Comparison of ENCODE assay signal across 8 mouse cellular contexts in genomic region chr9:121718792-121719318, GRCm38 (mm10). TPM values are rescaled to one million over a fixed set of nuclear protein-coding genes. Genes with fewer than 3 reads are reported as not detected.
DNase-seq lines count a peak whose midpoint lies in the region; ATAC-seq and TF ChIP-seq lines count a peak whose summit lies in the region.

Nktr (plus strand) TSS chr9:121719169.

- no peak; the same call in 1 of the 2 replicates for TF ChIP-seq POLR2A in bone marrow macrophage, adult 2 months (IDR thresholded peaks at IDR 0.05; ENCODE audit: borderline replicate concordance, low read depth, low read length)
- TF ChIP-seq POLR2A in embryonic fibroblast, embryonic 13.5 days (IDR thresholded peaks at IDR 0.05; ENCODE audit: low read depth, low read length): peak; percentile 86

- TF ChIP-seq CTCF in bone marrow macrophage, adult 2 months (IDR thresholded peaks at IDR 0.05; ENCODE audit: low read depth, low read length): no peak
- TF ChIP-seq CTCF in embryonic fibroblast, embryonic 13.5 days (IDR thresholded peaks at IDR 0.05; ENCODE audit: borderline replicate concordance, insufficient read depth, low read length): no peak

- H3K27me3 ChIP-seq in kidney, embryonic 14.5 days (ENCODE audit: control insufficient read depth, insufficient read depth, low read length): no peaks in the 10 kb centered on the region
- no peaks in the 10 kb centered on the region for H3K27me3 ChIP-seq in limb, embryonic 15.5 days

- peak within 1 kb of the TSS; percentile 98 for H3K9ac ChIP-seq in kidney, embryonic 14.5 days (ENCODE audit: low read depth, low read length)
- peak within 1 kb of the TSS; percentile 97 for H3K9ac ChIP-seq in limb, embryonic 15.5 days

- no peaks in the 10 kb centered on the region for H3K9me3 ChIP-seq in kidney, embryonic 14.5 days (ENCODE audit: control insufficient read depth, low read length)
- H3K9me3 ChIP-seq in limb, embryonic 15.5 days: no peaks in the 10 kb centered on the region

- H3K4me3 ChIP-seq in bone marrow macrophage, adult 2 months (ENCODE audit: insufficient read depth, low read length): peak within 1 kb of the TSS; percentile 96
- H3K4me3 ChIP-seq in embryonic fibroblast, embryonic 13.5 days (ENCODE audit: insufficient read depth, low read length): peak within 1 kb of the TSS; percentile 74
- peak within 1 kb of the TSS; percentile 93 for H3K4me3 ChIP-seq in kidney, embryonic 14.5 days (ENCODE audit: low read length)
- H3K4me3 ChIP-seq in limb, embryonic 15.5 days: peak within 1 kb of the TSS; percentile 89

- WGBS in kidney, embryonic 14.5 days: 0% methylated on average over 59 of the region's 61 CpGs
- WGBS in limb, embryonic 15.5 days: under 1% methylated on average over 61 of the region's 61 CpGs

- peak; percentile 99 for ATAC-seq in kidney, embryonic 14.5 days (ENCODE audit: low FRiP score, low TSS enrichment)
- peak; percentile 99 for ATAC-seq in limb, embryonic 15.5 days (ENCODE audit: insufficient number of reproducible peaks, low FRiP score, low TSS enrichment, low read depth)

- no peaks in the 10 kb centered on the region for H3K36me3 ChIP-seq in kidney, embryonic 14.5 days (ENCODE audit: control insufficient read depth, insufficient read depth, low read length)
- H3K36me3 ChIP-seq in limb, embryonic 15.5 days: 0 out of 2 replicates have a peak, but pooled peaks cover 1% of the 10 kb centered on the region

- H3K4me1 ChIP-seq in bone marrow macrophage, adult 2 months (ENCODE audit: control insufficient read depth, insufficient read depth, low read length): peaks cover 10% of the 10 kb centered on the region
- H3K4me1 ChIP-seq in embryonic fibroblast, embryonic 13.5 days (ENCODE audit: control insufficient read depth, insufficient read depth, low read length): peaks cover 4% of the 10 kb centered on the region; the same call in 1 of the 2 replicates
- H3K4me1 ChIP-seq in kidney, embryonic 14.5 days (ENCODE audit: control insufficient read depth, insufficient read depth, low read length): peaks cover 4% of the 10 kb centered on the region; the same call in 1 of the 2 replicates
- H3K4me1 ChIP-seq in limb, embryonic 15.5 days: peaks cover 19% of the 10 kb centered on the region; the same call in 1 of the 2 replicates

- H3K4me2 ChIP-seq in kidney, embryonic 14.5 days (replicated peaks; ENCODE audit: low read depth, low read length): peak within 1 kb of the TSS; percentile 91
- H3K4me2 ChIP-seq in limb, embryonic 15.5 days: peak within 1 kb of the TSS; percentile 72

- peak; percentile 99 for DNase-seq in A20 (ENCODE audit: low read depth, low spot score)
- peak; percentile 98 for DNase-seq in heart, adult 9 months (ENCODE audit: low spot score in 2 of 2)
- DNase-seq in monocyte, adult 2 months (ENCODE audit: low read depth in 1 of 2, low spot score in 2 of 2): peak; percentile 95 to 96
- DNase-seq in spleen, postnatal 36 days (ENCODE audit: low spot score in 2 of 2): peak; percentile 97 to 98

- H3K27ac ChIP-seq in bone marrow macrophage, adult 2 months (ENCODE audit: insufficient read depth, low read depth, low read length): peak within 1 kb of the TSS; percentile 84
- peak within 1 kb of the TSS; percentile 91 for H3K27ac ChIP-seq in embryonic fibroblast, embryonic 13.5 days (ENCODE audit: insufficient read depth, low read length)
- peak within 1 kb of the TSS; percentile 95 for H3K27ac ChIP-seq in kidney, embryonic 14.5 days (ENCODE audit: low read depth, low read length)
- peak within 1 kb of the TSS; percentile 95 for H3K27ac ChIP-seq in limb, embryonic 15.5 days

RNA-seq across cellular contexts. Expression of gene Nktr, which starts in this region (rescaled TPM):
- 109 and 111 TPM in 2 replicates for polyA plus RNA-seq in bone marrow macrophage, adult 2 months (2012; ENCODE audit: insufficient read depth, insufficient read length, missing spikeins)
- 134 and 169 TPM in 2 replicates for polyA plus RNA-seq in embryonic fibroblast, embryonic 13.5 days (2011; ENCODE audit: insufficient read length, low read depth, missing spikeins)
- polyA plus RNA-seq in kidney, embryonic 14.5 days (2014; fragmentation: Nextera tagmentation; extraction: Ambion mirVana): 59.6 and 83.7 TPM in 2 replicates
- polyA plus RNA-seq in limb, embryonic 15.5 days (2015; fragmentation: Nextera tagmentation; extraction: Ambion mirVana): 68.1 and 76.9 TPM in 2 replicates

Comparison
In these comparisons a context has a peak if more than half of its experiments do, and no peak if none do; other contexts are left out.
1. Peak in every context shown above with its lines: DNase-seq, ATAC-seq, H3K4me3 ChIP-seq and H3K27ac ChIP-seq.